Mouse (Mus musculus) ES-Bruce4 (cell line): ENCODE measurements around the gene Actn2.

Experiments used
- CTCF ChIP-seq: IDR thresholded peaks from one replicate; pipeline ENCODE4 v1.8.1; 2011; ENCODE audit warnings: low read depth, low read length
- POLR2A ChIP-seq: IDR thresholded peaks from one replicate; pipeline ENCODE4 v1.8.1; 2011; ENCODE audit warnings: low read length; ENCODE audit not compliant: insufficient read depth

- TF ChIP-seq CTCF (no peak), POLR2A (no peak)
Measured at GRCm38 (mm10) chr13:12372755-12373154, 32.2 kb upstream of the Actn2 start.
